Mouse (Mus musculus) lung, embryonic 15.5 days (tissue): ENCODE measurements around the gene Tm4sf5. TPM values are rescaled to one million over a fixed set of nuclear protein-coding genes. Genes with fewer than 3 reads are reported as not detected.

Experiments used
- ATAC-seq: fragments of 200-750 bp; cut with Nextera tagmentation; 2 replicates; pipeline ENCODE4 v1.8.0; 2017; ENCODE audit warnings: moderate number of reproducible peaks, borderline replicate concordance; ENCODE audit not compliant: low FRiP score, low TSS enrichment; ENCODE audit errors: extremely low read depth
- H3K27ac ChIP-seq: fragments of 300-500 bp; sonication (generic); 2 replicates; pipeline ENCODE4 v1.5.1; 2015; ENCODE audit warnings: moderate library complexity, mild to moderate bottlenecking, inconsistent platforms
- H3K27me3 ChIP-seq: fragments of 300-500 bp; sonication (generic); 2 replicates; pipeline ENCODE4 v1.6.1; 2015; ENCODE audit warnings: inconsistent platforms
- H3K36me3 ChIP-seq: fragments of 300-500 bp; sonication (generic); 2 replicates; pipeline ENCODE4 v1.6.1; 2015; ENCODE audit warnings: inconsistent platforms
- H3K4me1 ChIP-seq: fragments of 300-500 bp; sonication (generic); 2 replicates; pipeline ENCODE4 v1.6.1; 2015; ENCODE audit warnings: inconsistent platforms
- H3K4me2 ChIP-seq: fragments of 300-500 bp; sonication (generic); 2 replicates; pipeline ENCODE4 v1.6.1; 2015; ENCODE audit warnings: inconsistent platforms, mild to moderate bottlenecking, moderate library complexity
- H3K4me3 ChIP-seq: fragments of 300-500 bp; sonication (generic); 2 replicates; pipeline ENCODE4 v1.5.1; 2015; ENCODE audit warnings: mild to moderate bottlenecking, inconsistent platforms
- H3K9ac ChIP-seq: fragments of 300-500 bp; sonication (generic); 2 replicates; pipeline ENCODE4 v1.6.1; 2015; ENCODE audit warnings: inconsistent platforms
- H3K9me3 ChIP-seq: fragments of 300-500 bp; sonication (generic); 2 replicates; pipeline ENCODE4 v1.6.1; 2016; ENCODE audit warnings: inconsistent platforms
- WGBS: fragments of 180-500 bp; shearing (Covaris S2); methylation state at CpG from one replicate; pipeline ENCODE4 v1.1.7; 2015; 5-methylcytosine and 5-hydroxymethylcytosine counted together
- polyA plus RNA-seq: library from polyadenylated mRNA; unstranded; fragments of >200 nt; fragmentation: Nextera tagmentation; extraction: Ambion mirVana; gene quantifications from 2 replicates; pipeline ENCODE4 v1.2.1, GENCODE M21; 2015

Gene Tm4sf5
- polyA plus RNA-seq, 1 experiment from 2014 or later: 1.8 TPM

DNA sequence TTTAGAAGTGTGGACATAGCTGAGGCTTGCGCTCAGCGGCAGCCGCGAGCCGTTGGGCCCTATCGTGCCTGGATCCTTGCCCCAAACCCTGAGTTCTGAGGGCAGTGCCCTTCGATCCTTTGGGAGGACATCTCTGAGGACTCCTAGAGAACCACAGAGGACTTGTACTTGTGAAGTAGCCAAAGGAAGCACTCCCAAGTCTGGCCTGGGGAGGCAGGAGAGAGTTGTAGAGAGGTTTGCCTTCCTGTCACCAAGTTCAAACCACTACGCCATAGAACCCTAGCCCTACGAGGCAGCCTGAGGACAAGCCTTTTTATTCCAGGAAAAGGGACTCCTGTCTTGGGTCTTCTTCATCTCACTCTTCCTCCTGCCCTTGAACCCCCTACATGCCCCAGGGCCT is 52.5 kb downstream of the Tm4sf5 start:
- H3K4me2 ChIP-seq: no peak overlapping the region
- H3K9ac ChIP-seq: no peak overlapping the region
- no peak overlapping the region for H3K4me3 ChIP-seq
- H3K36me3 ChIP-seq: no peaks in the 10 kb centered on the region; the same call in 1 of the 2 replicates
- peaks cover 4% of the 10 kb centered on the region; the same call in 1 of the 2 replicates for H3K4me1 ChIP-seq
- no peak overlapping the region for H3K27ac ChIP-seq
- no peaks in the 10 kb centered on the region for H3K9me3 ChIP-seq
- ATAC-seq: no peak
- no peaks in the 10 kb centered on the region for H3K27me3 ChIP-seq
- WGBS: 82% methylated on average over 9 of the region's 9 CpGs

Other genes starting within 250 kb of the Tm4sf5 start
- gene Alox12, start 249.9 kb upstream of the Tm4sf5 start, polyA plus RNA-seq: 7.0 TPM in 2 replicates
- gene Alox12e, start 182.6 kb upstream of the Tm4sf5 start, polyA plus RNA-seq: 0.34 and 1.7 TPM in 2 replicates
- 0.45 and 0.93 TPM in 2 replicates for gene Alox15, start 153.2 kb upstream of the Tm4sf5 start, polyA plus RNA-seq
- gene Pelp1, start 95.2 kb upstream of the Tm4sf5 start, polyA plus RNA-seq: 38.1 and 38.2 TPM in 2 replicates
- gene Arrb2, start 72.6 kb upstream of the Tm4sf5 start, polyA plus RNA-seq: 15.3 and 19.3 TPM in 2 replicates
- 40.5 and 43.1 TPM in 2 replicates for gene Med11, start 53.3 kb upstream of the Tm4sf5 start, polyA plus RNA-seq
- 0.45 and 0.73 TPM in 2 replicates for gene Zmynd15, start 45.8 kb upstream of the Tm4sf5 start, polyA plus RNA-seq
- gene Cxcl16, start 45.3 kb upstream of the Tm4sf5 start, polyA plus RNA-seq: 6.3 and 7.3 TPM in 2 replicates
- 1.0 and 1.2 TPM in 2 replicates for gene Vmo1, start 9.4 kb downstream of the Tm4sf5 start, polyA plus RNA-seq
- gene Gltpd2, start 14.0 kb downstream of the Tm4sf5 start, polyA plus RNA-seq: 0.62 and 0.86 TPM in 2 replicates
- 771 and 802 TPM in 2 replicates for gene Psmb6, start 20.1 kb downstream of the Tm4sf5 start, polyA plus RNA-seq
- gene Gm40193, start 27.7 kb downstream of the Tm4sf5 start, polyA plus RNA-seq: not detected in 2 replicates
- 8.6 and 8.9 TPM in 2 replicates for gene Pld2, start 34.8 kb downstream of the Tm4sf5 start, polyA plus RNA-seq
- 8.6 and 10.8 TPM in 2 replicates for gene Mink1, start 57.6 kb downstream of the Tm4sf5 start, polyA plus RNA-seq
- not detected in 2 replicates for gene 4930544D05Rik, start 110.6 kb downstream of the Tm4sf5 start, polyA plus RNA-seq
- 0.26 TPM in 1 of 2 replicates, not detected in the other for gene Chrne, start 114.0 kb downstream of the Tm4sf5 start, polyA plus RNA-seq
- 0.37 and 0.38 TPM in 2 replicates for gene Gp1ba, start 133.9 kb downstream of the Tm4sf5 start, polyA plus RNA-seq
- 101 and 119 TPM in 2 replicates for gene Rnf167, start 142.0 kb downstream of the Tm4sf5 start, polyA plus RNA-seq
- 150 and 162 TPM in 2 replicates for gene Slc25a11, start 142.2 kb downstream of the Tm4sf5 start, polyA plus RNA-seq
- gene Pfn1, start 149.4 kb downstream of the Tm4sf5 start, polyA plus RNA-seq: 1,970 and 2,089 TPM in 2 replicates
- 27.9 and 33.3 TPM in 2 replicates for gene Eno3, start 152.0 kb downstream of the Tm4sf5 start, polyA plus RNA-seq
- gene Spag7, start 164.2 kb downstream of the Tm4sf5 start, polyA plus RNA-seq: 170 TPM in 2 replicates
- 11.8 and 12.8 TPM in 2 replicates for gene Camta2, start 182.9 kb downstream of the Tm4sf5 start, polyA plus RNA-seq
- gene Inca1, start 194.9 kb downstream of the Tm4sf5 start, polyA plus RNA-seq: 1.0 and 1.5 TPM in 2 replicates
- 4.7 and 4.8 TPM in 2 replicates for gene Kif1c, start 195.3 kb downstream of the Tm4sf5 start, polyA plus RNA-seq